Mouse (Mus musculus) B cell, adult 2 months (primary cell): ENCODE results near the gene Ankfy1.
"Not testable (repeated sequence)": the region's sequence is repeated elsewhere in the genome, so short reads cannot be mapped to it uniquely, and the experiment has no call there.

ENCODE experiments used
- DNase-seq, 2 experiments: peaks; one replicate each; pipeline ENCODE4 v3.0.0; 2022

The Ankfy1 gene

GRCm38 (mm10) chr11:72723871-72724270, 34.1 kb downstream of the Ankfy1 start:
- DNase-seq = peak; percentile 20 to 34

GRCm38 (mm10) chr11:72726023-72726422, 36.2 kb downstream of the Ankfy1 start:
- peak; percentile 12 to 22 for DNase-seq

GRCm38 (mm10) chr11:72733736-72734135, 43.9 kb downstream of the Ankfy1 start:
- no peak for DNase-seq

- DNase-seq = no peak
Observed at GRCm38 (mm10) chr11:72734840-72735518, 45.2 kb downstream of the Ankfy1 start.

GRCm38 (mm10) chr11:72735519-72735860, 45.7 kb downstream of the Ankfy1 start:
- DNase-seq = no peak

GRCm38 (mm10) chr11:72736320-72736719, 46.5 kb downstream of the Ankfy1 start:
- DNase-seq = no peak

GRCm38 (mm10) chr11:72737517-72737916, 47.7 kb downstream of the Ankfy1 start:
- peak; percentile 66 for DNase-seq

- DNase-seq = no peak
Observed at GRCm38 (mm10) chr11:72739048-72739447, 49.2 kb downstream of the Ankfy1 start.

- DNase-seq = no peak
Observed at GRCm38 (mm10) chr11:72751956-72752355, 62.1 kb downstream of the Ankfy1 start.

- DNase-seq = no peak
Observed at GRCm38 (mm10) chr11:72758316-72758715, 68.5 kb downstream of the Ankfy1 start.

- DNase-seq = no peak
Observed at GRCm38 (mm10) chr11:72759581-72759980, 69.8 kb downstream of the Ankfy1 start.

GRCm38 (mm10) chr11:72760781-72761180, 71.0 kb downstream of the Ankfy1 start:
- no peak for DNase-seq

- DNase-seq = no peak
Observed at GRCm38 (mm10) chr11:72764270-72764669, 74.5 kb downstream of the Ankfy1 start.

- no peak for DNase-seq
Observed at GRCm38 (mm10) chr11:72767716-72768115, 77.9 kb downstream of the Ankfy1 start.

- DNase-seq = no peak
Observed at GRCm38 (mm10) chr11:72769061-72769460, 79.3 kb downstream of the Ankfy1 start.

- DNase-seq = no peak
Observed at GRCm38 (mm10) chr11:72770324-72770723, 80.5 kb downstream of the Ankfy1 start.

GRCm38 (mm10) chr11:72770816-72771215, 81.0 kb downstream of the Ankfy1 start:
- no peak for DNase-seq

GRCm38 (mm10) chr11:72771461-72771860, 81.7 kb downstream of the Ankfy1 start:
- DNase-seq = no peak

GRCm38 (mm10) chr11:72772611-72773010, 82.8 kb downstream of the Ankfy1 start:
- not testable (repeated sequence) for DNase-seq

- no peak for DNase-seq
Observed at GRCm38 (mm10) chr11:72778957-72779356, 89.2 kb downstream of the Ankfy1 start.

- peak in 1 of 2 experiments; percentile 11 for DNase-seq
Observed at GRCm38 (mm10) chr11:72782103-72782502, 92.3 kb downstream of the Ankfy1 start.

- no peak for DNase-seq
Observed at GRCm38 (mm10) chr11:72782503-72782902, 92.7 kb downstream of the Ankfy1 start.

GRCm38 (mm10) chr11:72792033-72792432, 102.2 kb downstream of the Ankfy1 start:
- DNase-seq = no peak

GRCm38 (mm10) chr11:72795149-72795454, 105.3 kb downstream of the Ankfy1 start:
- DNase-seq = no peak
